Mouse (Mus musculus) embryonic fibroblast, embryonic 13.5 days (primary cell): Measurements from ENCODE around the gene Pprc1. TPM values are rescaled to one million over a fixed set of nuclear protein-coding genes. Genes with fewer than 3 reads are reported as not detected.
A peak's percentile ranks its signal among the peaks of the same experiment; 100 is the strongest.

ENCODE experiments used
- H3K27ac ChIP-seq: 2 replicates; pipeline ENCODE4 v1.5.1; 2012; ENCODE audit warnings: low read length, control low read depth, inconsistent platforms; ENCODE audit not compliant: insufficient read depth
- H3K4me1 ChIP-seq: 2 replicates; pipeline ENCODE4 v1.6.1; 2011; ENCODE audit warnings: low read length; ENCODE audit not compliant: control insufficient read depth, insufficient read depth
- H3K4me3 ChIP-seq: 2 replicates; pipeline ENCODE4 v1.5.1; 2011; ENCODE audit warnings: mild to moderate bottlenecking, control low read depth, low read length; ENCODE audit not compliant: insufficient read depth
- CTCF ChIP-seq: IDR thresholded peaks from 2 replicates; pipeline ENCODE4 v1.5.1; 2011; ENCODE audit warnings: mild to moderate bottlenecking, control low read depth, low read length, moderate library complexity, borderline replicate concordance; ENCODE audit not compliant: insufficient read depth
- POLR2A ChIP-seq: IDR thresholded peaks from 2 replicates; pipeline ENCODE4 v1.6.1; 2011; ENCODE audit warnings: low read depth, mild to moderate bottlenecking, control low read depth, low read length, moderate library complexity
- polyA plus RNA-seq: library from polyadenylated mRNA; stranded (reverse); fragments of >200 nt; gene quantifications from 2 replicates; pipeline ENCODE4 v1.2.4, GENCODE M21; 2011; ENCODE audit warnings: low read depth; ENCODE audit not compliant: missing spikeins, insufficient read length

Gene Pprc1
- polyA plus RNA-seq, 1 experiment = 58.0 TPM

- Histone ChIP-seq H3K4me3 (no peak overlapping the region), H3K27ac (no peak overlapping the region), H3K4me1 (0 out of 2 replicates have a peak, but pooled peaks cover 5% of the 10 kb centered on the region)
- TF ChIP-seq CTCF (no peak), POLR2A (no peak)
Observed at GRCm38 (mm10) chr19:46005680-46006079, 39.0 kb upstream of the Pprc1 start.

GRCm38 (mm10) chr19:46014572-46015178 is 30.0 kb upstream of the Pprc1 start:
- TF ChIP-seq CTCF (peak; percentile 85), POLR2A (no peak)

DNA sequence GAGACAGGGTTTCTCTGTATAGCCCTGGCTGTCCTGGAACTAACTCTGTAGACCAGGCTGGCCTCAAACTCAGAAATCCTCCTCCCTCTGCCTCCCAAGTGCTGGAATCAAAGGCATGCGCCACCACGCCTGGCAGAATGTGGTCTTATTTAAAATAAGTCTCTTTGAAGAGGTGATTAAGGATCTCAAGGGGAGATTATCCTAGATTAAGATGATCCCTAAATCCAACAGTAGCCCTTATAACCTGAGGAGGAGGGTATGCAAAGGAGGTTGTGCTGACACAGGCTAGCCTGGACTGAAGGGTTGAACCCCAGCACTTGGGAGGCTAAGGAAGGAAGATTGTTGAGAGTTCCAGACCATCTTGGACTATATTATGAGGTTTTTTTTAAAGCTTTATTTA is 28.7 kb upstream of the Pprc1 start:
- Histone ChIP-seq H3K4me3 (no peak overlapping the region), H3K4me1 (no peaks in the 10 kb centered on the region), H3K27ac (no peak overlapping the region)
- TF ChIP-seq CTCF = no peak
- TF ChIP-seq POLR2A = no peak

More at GRCm38 (mm10) chr19:46014572-46015178, 30.0 kb upstream of the Pprc1 start:
- H3K4me3 ChIP-seq = no peak overlapping the region
- no peak overlapping the region for H3K27ac ChIP-seq
- no peaks in the 10 kb centered on the region for H3K4me1 ChIP-seq

DNA sequence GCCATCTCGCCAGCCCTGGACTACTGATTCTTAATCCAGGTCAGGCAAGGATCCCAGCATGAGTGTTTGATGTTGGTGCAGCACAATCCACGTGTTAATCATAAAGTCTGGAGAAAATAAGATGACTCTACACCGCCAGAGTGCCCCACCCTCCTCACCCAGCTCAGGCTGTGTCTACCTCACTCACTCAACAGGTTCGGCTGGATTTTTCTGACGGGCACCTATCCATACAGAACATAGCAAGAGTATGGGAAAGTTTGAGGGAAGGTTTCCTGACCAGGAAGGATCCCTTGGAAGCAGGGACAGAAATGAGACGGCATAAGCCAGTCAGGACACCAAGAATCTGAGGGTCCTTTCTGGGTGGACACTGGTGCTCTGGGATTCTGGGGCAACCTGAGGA is 19.7 kb upstream of the Pprc1 start:
- no peak for TF ChIP-seq POLR2A
- no peak for TF ChIP-seq CTCF
- Histone ChIP-seq H3K27ac (no peak overlapping the region), H3K4me3 (no peak overlapping the region), H3K4me1 (no peaks in the 10 kb centered on the region)

GRCm38 (mm10) chr19:46026567-46026966 is 18.1 kb upstream of the Pprc1 start:
- H3K27ac ChIP-seq = no peak overlapping the region

DNA sequence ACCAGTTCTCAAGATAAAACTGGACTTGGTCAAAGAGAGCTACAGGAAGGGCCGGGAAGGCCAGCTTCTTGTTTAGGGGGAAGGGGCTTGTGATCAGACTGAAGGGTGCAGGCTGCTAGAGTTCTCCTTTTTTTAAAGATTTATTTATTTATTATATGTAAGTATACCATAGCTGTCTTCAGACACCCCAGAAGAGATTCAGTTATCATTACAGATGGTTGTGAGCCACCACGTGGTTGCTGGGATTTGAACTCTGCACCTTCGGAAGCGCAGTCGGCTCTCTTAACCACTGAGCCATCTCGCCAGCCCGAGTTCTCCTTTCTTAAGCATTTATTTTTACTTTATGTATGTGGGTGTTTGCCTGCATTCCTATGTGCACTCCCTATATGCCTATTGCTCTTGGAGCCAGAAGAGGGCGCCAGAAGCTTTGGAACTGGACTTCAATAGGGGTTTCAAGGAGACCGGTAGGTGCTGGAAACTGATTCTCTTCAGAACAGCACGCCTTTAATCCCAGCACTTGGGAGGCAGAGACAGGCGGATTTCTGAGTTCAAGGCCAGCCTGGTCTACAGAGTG is 15.9 kb upstream of the Pprc1 start:
- no peak overlapping the region for H3K27ac ChIP-seq
- no peak for TF ChIP-seq CTCF
- no peak overlapping the region for H3K4me3 ChIP-seq
- H3K4me1 ChIP-seq = no peaks in the 10 kb centered on the region

More at GRCm38 (mm10) chr19:46026567-46026966, 18.1 kb upstream of the Pprc1 start:
- Histone ChIP-seq H3K4me1 (no peaks in the 10 kb centered on the region), H3K4me3 (no peak overlapping the region)
- TF ChIP-seq CTCF = no peak
- TF ChIP-seq POLR2A = no peak

DNA sequence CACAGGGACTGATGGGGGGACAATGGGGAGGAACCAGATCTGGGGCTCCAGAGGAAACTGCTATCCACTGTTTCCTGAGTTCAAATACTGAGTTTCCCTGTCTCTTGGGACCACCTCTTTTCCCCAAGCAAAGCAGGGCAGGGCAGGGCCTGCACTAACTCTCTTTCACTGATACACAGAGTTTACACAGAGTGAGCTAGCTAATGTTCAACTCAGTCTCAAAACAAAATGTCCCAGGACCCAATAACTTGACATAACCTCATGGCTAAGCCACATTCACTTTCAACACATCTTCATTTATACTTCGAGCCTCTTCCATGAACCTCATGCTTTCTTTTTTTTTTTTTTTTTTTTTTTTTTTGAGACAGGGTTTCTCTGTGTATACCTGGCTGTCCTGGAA is 15.0 kb upstream of the Pprc1 start:
- Histone ChIP-seq H3K27ac (no peak overlapping the region), H3K4me1 (no peaks in the 10 kb centered on the region), H3K4me3 (no peak overlapping the region)
- TF ChIP-seq CTCF (no peak), POLR2A (no peak)

DNA sequence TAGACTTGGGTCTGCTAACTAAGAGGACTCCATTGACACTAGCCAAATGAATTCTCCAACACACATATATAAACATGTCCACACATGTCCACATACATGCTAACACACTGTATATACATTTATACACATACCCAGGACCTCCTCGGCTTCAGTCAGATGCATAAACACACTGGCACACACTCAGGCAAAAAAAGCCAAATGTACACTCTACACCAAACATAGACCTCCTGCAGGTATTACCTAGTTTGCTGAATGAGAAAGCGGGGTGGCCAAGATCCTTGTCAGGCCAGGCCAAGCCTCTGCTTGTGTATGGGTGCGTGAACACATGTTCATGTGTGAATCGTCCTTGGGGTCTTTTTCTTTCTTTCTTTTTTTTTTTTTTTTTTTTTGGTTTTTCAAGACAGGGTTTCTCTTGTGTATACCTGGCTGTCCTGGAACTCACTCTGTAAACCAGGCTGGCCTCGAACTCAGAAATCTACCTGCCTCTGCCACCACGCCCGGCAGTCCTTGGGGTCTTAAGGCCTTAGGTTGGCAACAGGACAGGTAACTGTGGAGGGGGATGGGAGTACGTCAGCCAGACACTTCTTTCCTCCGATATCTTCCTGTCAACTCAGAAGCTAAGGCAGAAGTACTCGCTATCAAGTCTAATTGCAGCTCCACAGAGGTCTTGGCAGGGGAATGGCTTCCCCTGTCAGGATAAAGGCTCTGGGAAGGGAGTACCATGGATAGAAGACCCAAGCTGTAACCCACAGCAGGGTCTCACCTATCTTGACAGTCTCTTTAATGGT is 14.3 kb upstream of the Pprc1 start:
- Histone ChIP-seq H3K27ac (no peak overlapping the region), H3K4me3 (no peak overlapping the region), H3K4me1 (no peaks in the 10 kb centered on the region)
- no peak for TF ChIP-seq POLR2A
- TF ChIP-seq CTCF = no peak

DNA sequence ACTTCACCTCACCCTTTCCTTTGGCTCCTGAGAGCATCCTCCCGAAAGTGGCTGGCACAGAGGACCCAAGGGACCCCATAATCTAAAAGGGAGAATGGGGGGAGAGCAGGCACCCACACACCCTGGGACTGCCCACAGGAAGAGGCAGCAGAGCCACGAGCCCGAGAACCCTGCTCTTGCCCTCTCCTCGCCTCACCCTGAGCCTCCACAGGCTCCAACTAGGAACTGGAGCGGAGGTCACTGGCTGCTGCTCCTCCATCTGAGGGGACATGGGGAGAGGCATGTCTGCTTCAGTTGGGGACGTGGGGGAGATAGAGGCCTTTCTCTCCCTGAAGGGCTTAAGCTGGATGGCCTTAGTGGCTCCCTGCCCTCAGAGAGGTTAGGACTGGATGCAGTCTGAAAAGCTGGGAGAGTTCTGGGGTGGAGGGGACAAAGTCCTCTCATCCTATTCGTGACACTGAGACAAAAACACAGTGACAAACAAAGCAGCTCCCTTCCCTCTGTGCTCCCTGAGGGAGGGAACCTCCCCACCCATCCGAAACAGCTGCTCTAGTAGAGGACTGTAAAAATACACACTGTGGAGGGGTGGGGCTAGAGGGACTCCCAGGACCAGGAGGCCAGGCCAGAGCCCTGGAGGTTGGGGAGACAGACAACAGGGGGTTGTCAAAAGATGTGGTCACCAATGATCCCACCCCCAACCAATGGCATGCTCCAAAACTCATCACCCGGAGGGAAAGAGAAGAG is 12.8 kb upstream of the Pprc1 start:
- no peak overlapping the region for H3K27ac ChIP-seq
- peaks cover 3% of the 10 kb centered on the region; the same call in 1 of the 2 replicates for H3K4me1 ChIP-seq
- no peak overlapping the region for H3K4me3 ChIP-seq
- no peak for TF ChIP-seq POLR2A
- no peak for TF ChIP-seq CTCF

DNA sequence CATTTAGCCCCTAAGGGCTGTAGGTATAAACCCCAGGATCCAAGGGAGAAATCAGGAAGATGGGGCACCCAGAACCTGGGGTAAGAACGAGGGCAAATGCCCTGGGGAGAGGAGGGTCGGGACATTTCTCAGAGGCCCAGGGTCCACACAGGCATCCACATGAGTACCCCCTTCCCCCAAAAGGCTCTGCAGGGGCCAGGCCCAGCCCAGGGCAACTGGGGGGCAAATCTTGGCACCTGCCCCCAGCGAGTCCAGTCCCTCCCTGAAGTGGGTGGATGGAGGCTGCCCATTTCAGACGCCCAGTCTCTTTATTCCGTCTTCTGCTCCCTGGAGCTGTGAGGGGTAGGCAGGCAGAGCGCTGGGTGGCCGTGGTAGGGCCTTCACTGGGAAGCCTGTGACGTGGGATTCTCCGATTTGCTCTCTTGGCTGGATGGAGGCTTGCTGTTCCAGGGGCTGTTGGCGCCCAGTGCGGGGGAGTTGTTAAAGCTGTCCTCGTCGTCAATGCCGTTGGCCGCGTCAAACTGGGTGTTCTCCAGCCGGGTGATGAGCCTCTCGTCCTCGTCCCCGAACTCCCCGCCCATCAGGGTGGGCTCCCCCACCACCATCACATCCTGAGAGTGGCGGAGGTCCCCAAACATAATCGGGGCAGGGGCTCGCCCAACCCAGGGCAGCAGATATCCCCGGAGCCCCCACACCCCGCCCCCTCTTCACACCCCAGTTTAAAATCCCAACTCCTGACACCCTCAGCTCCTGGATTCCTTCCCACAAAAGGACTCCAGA is 11.8 kb upstream of the Pprc1 start:
- H3K4me1 ChIP-seq = peaks cover 3% of the 10 kb centered on the region; the same call in 1 of the 2 replicates
- H3K4me3 ChIP-seq = no peak overlapping the region
- TF ChIP-seq CTCF (no peak), POLR2A (no peak)
- H3K27ac ChIP-seq = no peak overlapping the region
